Mouse (Mus musculus) spleen, adult 2 months (tissue): ENCODE data around the gene Mars. TPM values are rescaled to one million over a fixed set of nuclear protein-coding genes. Genes with fewer than 3 reads are reported as not detected.

Source experiments
- DNase-seq, 2 experiments: peaks; one replicate each; pipeline versions ENCODE4 v3.0.0 to v3.0.0-alpha.2; 2012 to 2021; ENCODE audit warnings: low spot score in 2 of 2, low read depth in 1 of 2
- H3K27ac ChIP-seq: fragments of 200-500 bp; 2 replicates; pipeline ENCODE4 v1.5.1; 2012; ENCODE audit warnings: low read length, inconsistent platforms; ENCODE audit not compliant: insufficient read depth
- H3K27me3 ChIP-seq: fragments of 200-500 bp; 2 replicates; pipeline ENCODE4 v1.6.1; 2012; ENCODE audit warnings: mild to moderate bottlenecking, moderate library complexity, low read length, inconsistent platforms; ENCODE audit not compliant: control insufficient read depth, insufficient read depth
- H3K36me3 ChIP-seq: fragments of 200-500 bp; 2 replicates; pipeline ENCODE4 v1.6.1; 2012; ENCODE audit warnings: mild to moderate bottlenecking, low read length, inconsistent platforms; ENCODE audit not compliant: control insufficient read depth, insufficient read depth
- H3K4me1 ChIP-seq: fragments of 200-500 bp; 2 replicates; pipeline ENCODE4 v1.6.1; 2011; ENCODE audit warnings: inconsistent platforms; ENCODE audit not compliant: control insufficient read depth, insufficient read depth, insufficient read length
- H3K4me3 ChIP-seq: fragments of 200-500 bp; 2 replicates; pipeline ENCODE4 v1.5.1; 2011; ENCODE audit warnings: mild to moderate bottlenecking, inconsistent platforms; ENCODE audit not compliant: insufficient read depth, insufficient read length; ENCODE audit errors: extremely low read depth
- CTCF ChIP-seq: fragments of 200-500 bp; IDR thresholded peaks from 2 replicates; pipeline ENCODE4 v1.5.1; 2011; ENCODE audit warnings: mild to moderate bottlenecking, inconsistent platforms; ENCODE audit not compliant: insufficient read depth, insufficient read length, insufficient replicate concordance; ENCODE audit errors: extremely low read depth
- POLR2A ChIP-seq: fragments of 200-500 bp; IDR thresholded peaks from 2 replicates; pipeline ENCODE4 v1.6.1; 2011; ENCODE audit warnings: low read depth, low read length, inconsistent platforms
- WGBS: fragments of 180-500 bp; shearing (Covaris S2); methylation state at CpG from one replicate; pipeline ENCODE4 v1.1.7; 2018; 5-methylcytosine and 5-hydroxymethylcytosine counted together
- polyA plus RNA-seq: library from polyadenylated mRNA; depleted of rRNA; stranded (reverse); fragments of >200 nt; gene quantifications from 2 replicates; pipeline ENCODE4 v1.2.3, GENCODE M21; 2012

Gene Mars
- polyA plus RNA-seq, 1 experiment: 33.2 TPM

DNA sequence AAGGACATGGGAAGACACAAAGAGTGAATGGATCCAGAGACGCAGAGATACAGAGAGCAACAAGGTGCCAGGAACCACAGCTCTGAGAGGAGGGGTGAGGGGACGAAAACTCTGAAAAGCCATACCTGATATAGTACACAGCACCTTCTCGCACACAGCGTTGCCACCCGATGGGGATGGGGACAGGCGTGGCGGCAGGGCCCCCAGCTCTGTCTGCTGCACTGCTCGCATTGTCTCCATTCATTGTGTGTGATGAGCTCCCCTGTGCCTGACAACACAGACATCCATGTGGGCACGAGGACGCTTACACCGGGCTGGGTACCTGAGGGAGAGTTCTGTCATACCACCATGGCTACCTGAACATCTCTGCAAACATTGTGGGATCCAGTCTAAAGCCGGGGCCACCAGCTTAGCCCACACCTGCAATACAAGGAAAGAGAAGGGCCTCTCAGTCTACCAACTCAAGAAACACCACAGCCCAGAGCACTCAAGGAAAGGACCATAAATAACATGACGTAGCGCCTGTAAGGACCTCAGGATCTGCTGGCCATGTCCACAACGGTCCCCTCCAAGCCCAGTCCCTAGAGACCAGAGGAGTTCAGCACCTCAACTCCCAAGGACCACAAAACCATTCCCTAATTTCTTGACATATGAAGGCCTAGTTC lies 24.2 kb downstream of the Mars start:
- DNase-seq: no peak
- H3K4me3 ChIP-seq: no peak overlapping the region
- peaks cover 17% of the 10 kb centered on the region; the same call in 1 of the 2 replicates for H3K4me1 ChIP-seq
- peaks cover 38% of the 10 kb centered on the region for H3K36me3 ChIP-seq
- peak overlapping the region; percentile 65 for H3K27ac ChIP-seq
- TF ChIP-seq CTCF: no peak
- TF ChIP-seq POLR2A: no peak
- 69% methylated on average over 15 of the region's 15 CpGs for WGBS
- no peaks in the 10 kb centered on the region for H3K27me3 ChIP-seq

DNA sequence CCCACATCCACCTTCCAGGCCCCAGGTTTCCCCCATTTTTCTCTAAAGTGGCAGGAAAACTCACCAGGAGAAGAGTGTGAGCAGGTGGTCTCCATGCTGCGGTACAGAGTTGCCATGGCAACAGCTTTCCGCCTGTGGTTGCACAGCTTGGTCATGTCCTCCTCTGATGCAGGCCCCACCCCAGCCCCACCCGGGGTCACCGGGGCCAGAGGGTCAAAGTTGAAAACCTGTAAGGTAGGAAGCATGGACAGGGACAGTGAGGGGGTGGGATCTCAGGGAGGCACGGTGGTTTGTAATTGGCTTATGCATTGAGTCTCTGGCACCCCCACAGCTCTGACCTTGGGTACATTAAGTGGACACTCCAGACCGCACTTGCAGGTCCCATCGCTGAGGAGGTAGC lies 24.9 kb downstream of the Mars start:
- H3K27ac ChIP-seq: no peak overlapping the region
- no peak for DNase-seq
- H3K4me3 ChIP-seq: no peak overlapping the region
- 63% methylated on average over 7 of the region's 7 CpGs for WGBS
- peaks cover 15% of the 10 kb centered on the region; the same call in 1 of the 2 replicates for H3K4me1 ChIP-seq
- H3K36me3 ChIP-seq: peaks cover 43% of the 10 kb centered on the region
- TF ChIP-seq CTCF (no peak), POLR2A (no peak)
- H3K27me3 ChIP-seq: no peaks in the 10 kb centered on the region

DNA sequence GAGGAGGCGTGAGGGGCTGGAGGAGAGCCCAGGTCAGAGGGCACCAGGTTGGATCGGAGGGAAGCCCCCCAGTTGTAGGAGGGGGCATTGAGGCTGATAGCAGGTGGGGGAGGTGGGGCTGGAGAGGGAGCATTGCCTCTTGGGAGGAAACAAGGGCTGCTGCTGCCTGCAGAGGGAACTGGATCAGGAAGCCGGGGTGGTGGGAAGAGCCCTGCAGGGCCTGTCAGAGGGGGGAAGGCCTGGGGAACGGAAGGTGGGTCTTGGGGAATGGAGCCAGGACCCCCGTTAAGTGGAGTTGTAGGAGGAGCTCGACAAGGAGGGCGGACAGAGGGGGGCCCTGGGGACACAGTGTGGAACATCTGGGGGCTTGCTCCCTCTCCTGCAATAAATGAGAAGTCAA lies 25.4 kb downstream of the Mars start:
- Histone ChIP-seq H3K27ac (no peak overlapping the region), H3K4me1 (peaks cover 11% of the 10 kb centered on the region; the same call in 1 of the 2 replicates), H3K4me3 (no peak overlapping the region), H3K36me3 (peaks cover 48% of the 10 kb centered on the region), H3K27me3 (no peaks in the 10 kb centered on the region)
- DNase-seq: no peak
- TF ChIP-seq POLR2A (no peak), CTCF (no peak)
- 85% methylated on average over 7 of the region's 7 CpGs for WGBS

DNA sequence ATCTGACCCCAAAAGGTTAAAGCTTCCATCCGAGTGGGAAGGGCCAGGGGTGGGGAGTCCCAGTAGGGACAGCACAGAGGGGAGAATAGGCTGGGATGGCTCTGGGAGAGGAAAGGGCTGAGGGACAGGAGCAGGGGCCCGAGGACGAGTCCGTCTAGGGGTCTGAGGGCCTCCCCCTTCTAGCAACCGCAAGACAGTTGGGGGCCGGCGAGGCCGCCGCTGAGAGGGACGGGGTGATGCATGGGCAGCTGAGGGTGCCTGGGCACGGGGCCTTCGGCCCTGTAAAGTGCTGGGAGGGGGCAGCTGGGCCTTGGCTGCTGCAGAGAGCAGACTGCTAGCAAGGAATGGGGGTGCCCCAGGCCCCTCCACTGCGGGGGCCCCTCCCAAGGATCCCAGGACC lies 25.9 kb downstream of the Mars start:
- H3K27ac ChIP-seq: no peak overlapping the region
- WGBS: 82% methylated on average over 13 of the region's 13 CpGs
- H3K4me3 ChIP-seq: no peak overlapping the region
- no peaks in the 10 kb centered on the region for H3K27me3 ChIP-seq
- TF ChIP-seq CTCF (no peak), POLR2A (no peak)
- DNase-seq: no peak
- H3K36me3 ChIP-seq: peaks cover 48% of the 10 kb centered on the region
- H3K4me1 ChIP-seq: peaks cover 11% of the 10 kb centered on the region; the same call in 1 of the 2 replicates

DNA sequence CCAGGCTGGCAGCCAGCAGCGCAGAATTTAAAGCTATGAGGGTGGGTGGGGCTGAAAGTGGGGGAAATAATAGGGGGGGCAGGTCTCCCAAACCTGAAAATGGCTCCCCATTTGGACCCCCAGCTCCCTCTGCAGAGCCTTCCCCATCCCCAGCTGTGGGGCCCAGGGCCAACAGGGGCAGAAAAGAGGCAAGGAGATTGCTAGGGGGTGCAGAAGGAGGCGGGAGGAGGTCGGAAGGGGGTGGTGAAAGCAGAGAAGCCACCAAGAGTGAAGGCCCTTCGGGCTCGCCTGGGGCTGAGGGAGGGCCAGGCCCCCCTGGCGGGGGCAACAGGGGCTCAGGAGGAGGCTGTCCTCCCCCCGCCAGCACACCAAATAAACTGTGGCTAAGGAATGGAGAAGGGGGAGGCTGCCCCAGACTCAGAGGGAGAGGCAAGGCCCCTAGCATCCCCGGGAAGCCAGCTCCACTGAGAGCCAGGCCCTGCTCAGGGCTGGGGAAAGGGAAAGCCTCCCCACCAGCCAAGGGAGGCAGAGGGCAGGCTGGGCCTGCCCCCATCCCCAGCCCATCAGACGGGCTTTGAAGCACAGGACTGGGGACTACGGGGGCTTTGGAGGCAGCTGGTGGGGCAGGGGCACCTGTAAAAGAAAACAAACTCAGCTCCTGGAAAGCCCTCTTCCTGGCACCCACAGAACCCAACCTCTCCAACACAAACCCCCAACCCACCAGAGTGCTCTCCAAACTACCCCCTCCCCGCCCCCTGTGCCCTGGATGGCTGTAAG lies 26.7 kb downstream of the Mars start:
- 89% methylated on average over 11 of the region's 11 CpGs for WGBS
- Histone ChIP-seq H3K27ac (no peak overlapping the region), H3K36me3 (peaks cover 48% of the 10 kb centered on the region), H3K4me3 (no peak overlapping the region), H3K4me1 (peaks cover 10% of the 10 kb centered on the region; the same call in 1 of the 2 replicates), H3K27me3 (no peaks in the 10 kb centered on the region)
- TF ChIP-seq POLR2A (no peak), CTCF (no peak)
- no peak for DNase-seq

DNA sequence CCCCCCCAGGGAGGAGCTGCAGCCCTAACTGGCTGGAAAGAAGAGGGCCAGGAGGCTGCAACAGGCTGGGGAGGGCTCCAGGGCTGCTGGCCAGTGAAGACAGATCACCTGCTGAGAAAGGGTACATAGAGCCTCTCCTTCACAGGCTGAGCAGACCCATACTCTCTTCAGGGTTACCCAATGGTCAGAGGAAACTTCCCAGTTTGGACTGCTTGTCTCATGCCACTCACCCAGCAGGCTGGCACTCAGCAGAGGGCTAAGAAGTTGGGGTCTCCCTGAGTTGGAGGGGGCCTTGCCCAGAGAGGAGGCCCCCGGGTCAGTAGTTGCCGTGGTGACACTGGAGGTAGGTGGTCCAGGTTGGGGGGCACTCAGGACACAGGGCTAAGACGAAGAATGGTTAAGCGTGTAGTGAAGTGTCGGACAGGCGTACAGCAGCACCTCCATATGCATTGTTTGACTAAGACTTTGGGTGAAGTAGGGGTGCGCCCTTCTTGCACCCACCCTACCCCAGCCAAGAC lies 27.4 kb downstream of the Mars start:
- H3K4me3 ChIP-seq: no peak overlapping the region
- H3K4me1 ChIP-seq: peaks cover 7% of the 10 kb centered on the region; the same call in 1 of the 2 replicates
- peaks cover 50% of the 10 kb centered on the region for H3K36me3 ChIP-seq
- DNase-seq: no peak
- WGBS: 96% methylated on average over 7 of the region's 7 CpGs
- H3K27ac ChIP-seq: no peak overlapping the region
- H3K27me3 ChIP-seq: no peaks in the 10 kb centered on the region
- no peak for TF ChIP-seq POLR2A
- TF ChIP-seq CTCF: no peak
